Mouse (Mus musculus): ENCODE data around the gene Lrmda. TPM values are rescaled to one million over a fixed set of nuclear protein-coding genes. Genes with fewer than 3 reads are reported as not detected.

Lrmda gene
- polyA plus RNA-seq, 1 experiment from 2014 or later = 0.23 TPM

- no peak overlapping the region for H3K4me3 ChIP-seq
- H3K36me3 ChIP-seq = no peaks in the 10 kb centered on the region
- no peak overlapping the region for H3K27ac ChIP-seq
- no peaks in the 10 kb centered on the region for H3K4me1 ChIP-seq
- no peak overlapping the region for H3K9ac ChIP-seq
- no peaks in the 10 kb centered on the region for H3K27me3 ChIP-seq (replicated peaks)
- H3K9me3 ChIP-seq (replicated peaks) = no peaks in the 10 kb centered on the region
- WGBS (ENCODE audit: insufficient replicate concordance) = 71% methylated on average over 5 of the region's 5 CpGs
- ATAC-seq = no peak
- no peak overlapping the region for H3K4me2 ChIP-seq
Measured at GRCm38 (mm10) chr14:22847011-22847786, 827.7 kb downstream of the Lrmda start.

- H3K36me3 ChIP-seq = no peaks in the 10 kb centered on the region
- WGBS (ENCODE audit: insufficient replicate concordance) = 72% methylated on average over 2 of the region's 2 CpGs
- H3K9ac ChIP-seq = no peak overlapping the region
- no peak overlapping the region for H3K4me2 ChIP-seq
- no peaks in the 10 kb centered on the region for H3K4me1 ChIP-seq
- no peak overlapping the region for H3K4me3 ChIP-seq
- H3K9me3 ChIP-seq (replicated peaks) = no peaks in the 10 kb centered on the region
- no peak for ATAC-seq
- H3K27me3 ChIP-seq (replicated peaks) = no peaks in the 10 kb centered on the region
- H3K27ac ChIP-seq = no peak overlapping the region
Measured at GRCm38 (mm10) chr14:22849108-22849507, 829.6 kb downstream of the Lrmda start.

GRCm38 (mm10) chr14:22860631-22861030 is 841.1 kb downstream of the Lrmda start:
- H3K27me3 ChIP-seq (replicated peaks) = no peaks in the 10 kb centered on the region
- no peaks in the 10 kb centered on the region for H3K4me1 ChIP-seq
- H3K4me3 ChIP-seq = no peak overlapping the region
- no peak overlapping the region for H3K4me2 ChIP-seq
- H3K27ac ChIP-seq = no peak overlapping the region
- no peak for ATAC-seq
- 61% methylated on average over 4 of the region's 4 CpGs for WGBS (ENCODE audit: insufficient replicate concordance)
- no peak overlapping the region for H3K9ac ChIP-seq
- no peaks in the 10 kb centered on the region for H3K36me3 ChIP-seq
- H3K9me3 ChIP-seq (replicated peaks) = no peaks in the 10 kb centered on the region

- ATAC-seq = no peak
- Histone ChIP-seq H3K9me3 (replicated peaks) (no peaks in the 10 kb centered on the region), H3K27me3 (replicated peaks) (no peaks in the 10 kb centered on the region), H3K9ac (no peak overlapping the region), H3K27ac (no peak overlapping the region), H3K4me1 (no peaks in the 10 kb centered on the region), H3K36me3 (no peaks in the 10 kb centered on the region), H3K4me2 (no peak overlapping the region), H3K4me3 (no peak overlapping the region)
- 65% methylated on average over 7 of the region's 7 CpGs for WGBS (ENCODE audit: insufficient replicate concordance)
Measured at GRCm38 (mm10) chr14:22864132-22864531, 844.6 kb downstream of the Lrmda start.

DNA sequence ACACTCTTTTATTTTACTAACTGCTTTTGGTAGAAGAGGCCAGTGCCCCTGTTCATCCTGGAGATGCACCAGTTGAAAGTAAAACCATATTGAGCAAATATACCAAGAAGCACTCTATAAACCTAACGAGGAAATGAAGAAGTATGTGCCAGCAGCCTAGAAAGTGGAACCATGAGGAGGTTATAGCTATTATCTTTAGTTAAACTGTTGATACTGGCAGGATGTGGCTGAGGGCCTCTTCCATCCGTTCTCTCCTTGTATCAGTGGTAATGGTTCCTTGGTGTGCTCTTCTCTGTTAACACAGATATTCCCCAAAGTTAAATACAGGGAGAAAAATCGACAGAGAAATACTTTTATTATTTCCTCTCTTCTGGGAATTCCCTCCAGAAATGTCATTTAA is 855.1 kb downstream of the Lrmda start:
- Histone ChIP-seq H3K27ac (no peak overlapping the region), H3K9ac (no peak overlapping the region), H3K27me3 (replicated peaks) (no peaks in the 10 kb centered on the region), H3K9me3 (replicated peaks) (no peaks in the 10 kb centered on the region), H3K4me2 (no peak overlapping the region), H3K4me3 (no peak overlapping the region), H3K4me1 (no peaks in the 10 kb centered on the region), H3K36me3 (no peaks in the 10 kb centered on the region)
- no peak for ATAC-seq
- 21% methylated on average over 3 of the region's 3 CpGs for WGBS (ENCODE audit: insufficient replicate concordance)

DNA sequence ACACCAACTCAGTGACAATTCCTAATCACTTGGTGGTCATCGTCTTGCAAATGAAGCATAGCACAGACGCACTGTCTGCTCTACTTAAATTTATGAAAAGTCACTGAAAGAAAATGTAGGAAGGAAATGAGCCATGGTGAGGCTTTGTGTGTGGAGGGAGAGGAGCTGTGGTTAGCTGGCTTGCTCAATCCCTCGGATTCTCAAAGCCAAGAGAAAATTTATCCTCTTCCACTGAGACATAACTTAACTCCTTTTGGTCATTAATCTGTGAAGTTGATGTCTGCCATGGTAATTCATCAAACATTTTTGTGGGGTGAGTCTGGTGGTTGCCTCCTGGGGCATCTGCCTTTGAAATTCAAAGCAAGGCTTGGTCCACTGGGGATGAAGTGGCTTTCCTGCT is 867.7 kb downstream of the Lrmda start:
- Histone ChIP-seq H3K9me3 (replicated peaks) (no peaks in the 10 kb centered on the region), H3K27me3 (replicated peaks) (no peaks in the 10 kb centered on the region), H3K4me3 (no peak overlapping the region), H3K27ac (no peak overlapping the region), H3K4me2 (no peak overlapping the region), H3K36me3 (no peaks in the 10 kb centered on the region), H3K9ac (no peak overlapping the region), H3K4me1 (no peaks in the 10 kb centered on the region)
- ATAC-seq = no peak
- WGBS (ENCODE audit: insufficient replicate concordance) = 32% methylated on average over 3 of the region's 3 CpGs

- H3K9ac ChIP-seq = no peak overlapping the region
- H3K4me3 ChIP-seq = no peak overlapping the region
- H3K4me2 ChIP-seq = no peak overlapping the region
- H3K27me3 ChIP-seq (replicated peaks) = no peaks in the 10 kb centered on the region
- H3K4me1 ChIP-seq = no peaks in the 10 kb centered on the region
- 74% methylated on average over 1 of the region's 1 CpGs for WGBS (ENCODE audit: insufficient replicate concordance)
- H3K36me3 ChIP-seq = no peaks in the 10 kb centered on the region
- no peak overlapping the region for H3K27ac ChIP-seq
- no peaks in the 10 kb centered on the region for H3K9me3 ChIP-seq (replicated peaks)
- ATAC-seq = no peak
Measured at GRCm38 (mm10) chr14:22899312-22899711, 879.8 kb downstream of the Lrmda start.

GRCm38 (mm10) chr14:22902116-22902515 is 882.6 kb downstream of the Lrmda start:
- ATAC-seq = no peak
- Histone ChIP-seq H3K27me3 (replicated peaks) (no peaks in the 10 kb centered on the region), H3K36me3 (no peaks in the 10 kb centered on the region), H3K4me1 (no peaks in the 10 kb centered on the region), H3K9ac (no peak overlapping the region), H3K9me3 (replicated peaks) (no peaks in the 10 kb centered on the region), H3K27ac (no peak overlapping the region), H3K4me2 (no peak overlapping the region), H3K4me3 (no peak overlapping the region)
- 53% methylated on average over 1 of the region's 1 CpGs for WGBS (ENCODE audit: insufficient replicate concordance)

DNA sequence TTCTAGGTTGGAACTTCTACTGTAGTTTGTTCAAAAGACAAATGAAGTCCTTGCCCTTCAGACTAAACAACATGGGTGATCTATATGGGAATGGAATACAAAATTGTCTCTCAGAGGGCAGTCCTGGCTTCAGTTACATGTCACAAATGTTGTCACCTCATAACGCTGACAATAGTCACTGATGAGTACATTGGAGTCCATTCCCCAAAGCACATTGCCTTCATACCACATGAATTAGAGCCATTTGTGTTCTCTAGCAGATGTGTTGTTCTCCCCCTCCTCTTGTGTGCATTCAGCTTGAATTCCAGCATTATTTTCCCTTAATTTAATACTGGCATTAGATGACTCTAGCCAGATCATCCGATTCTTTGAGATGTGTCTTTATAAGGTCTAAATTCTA is 883.4 kb downstream of the Lrmda start:
- Histone ChIP-seq H3K27me3 (replicated peaks) (no peaks in the 10 kb centered on the region), H3K9me3 (replicated peaks) (no peaks in the 10 kb centered on the region), H3K4me3 (no peak overlapping the region), H3K36me3 (no peaks in the 10 kb centered on the region), H3K4me2 (no peak overlapping the region), H3K4me1 (no peaks in the 10 kb centered on the region), H3K9ac (no peak overlapping the region), H3K27ac (no peak overlapping the region)
- WGBS (ENCODE audit: insufficient replicate concordance) = 73% methylated on average over 2 of the region's 2 CpGs
- no peak for ATAC-seq

DNA sequence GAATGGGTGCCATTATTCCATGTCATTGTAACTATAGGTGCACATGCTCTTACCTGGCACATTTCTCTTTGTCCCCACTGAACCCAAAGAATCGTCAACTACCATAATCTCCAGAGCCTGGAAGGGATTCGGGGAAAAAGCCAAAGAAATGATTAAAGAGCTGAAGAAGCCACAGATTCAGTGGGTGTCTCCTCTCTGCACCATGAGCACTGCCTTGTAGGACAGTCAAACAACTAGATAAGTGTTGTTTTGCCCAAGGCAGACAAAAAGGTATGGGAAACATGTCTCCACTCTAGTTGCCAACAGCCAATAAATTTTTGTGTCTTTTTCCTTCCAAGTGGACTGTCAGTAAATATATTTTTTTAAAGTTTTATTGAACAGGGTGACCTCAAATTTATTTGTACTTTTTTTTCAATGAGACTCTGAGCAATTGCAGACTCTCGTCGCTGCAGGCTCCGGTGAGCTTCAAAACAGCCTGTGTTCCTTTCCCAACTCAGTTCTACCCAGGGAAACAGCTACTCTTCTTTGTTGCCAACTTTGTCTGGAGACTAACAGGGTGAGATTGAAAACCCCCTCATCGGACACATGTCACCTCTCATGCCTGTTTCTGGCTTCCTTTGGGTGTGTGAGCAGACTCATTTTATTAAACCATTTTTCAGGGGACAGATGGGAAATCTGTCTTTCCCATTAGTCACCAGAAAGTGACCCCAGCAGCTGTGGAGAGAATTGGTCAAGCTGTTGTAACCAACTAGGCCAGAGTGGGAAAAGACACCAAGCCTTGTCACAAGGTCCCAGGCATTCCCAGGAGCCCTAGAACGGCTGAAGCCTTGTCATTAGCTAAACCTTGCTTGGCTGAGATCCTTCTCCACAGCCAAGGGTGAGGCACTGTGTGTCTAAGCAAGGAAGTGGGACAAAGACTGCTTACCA is 886.5 kb downstream of the Lrmda start:
- H3K4me1 ChIP-seq = no peaks in the 10 kb centered on the region
- ATAC-seq = no peak
- 63% methylated on average over 7 of the region's 7 CpGs for whole genome bisulfite sequencing (ENCODE audit: insufficient replicate concordance)

DNA sequence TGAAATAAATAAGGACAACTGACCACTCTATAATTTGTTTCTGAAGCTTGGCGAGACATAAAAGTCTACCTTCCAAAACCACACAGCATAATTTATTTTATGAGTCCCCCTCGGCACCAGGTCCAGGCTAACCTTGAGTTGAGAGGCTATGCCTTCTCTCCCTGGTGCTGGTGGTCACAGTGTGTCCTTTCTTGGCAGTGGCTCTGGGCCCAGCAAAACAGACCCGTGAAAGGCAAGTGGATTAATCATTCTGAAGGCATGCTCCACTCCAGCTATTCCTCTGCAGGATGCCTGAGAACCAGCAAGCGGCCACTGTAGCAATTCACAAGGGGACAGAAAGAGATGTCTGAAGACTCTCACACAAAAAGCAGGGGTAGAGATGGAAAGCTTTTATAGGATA is 887.2 kb downstream of the Lrmda start:
- no peaks in the 10 kb centered on the region for H3K27me3 ChIP-seq (replicated peaks)
- H3K4me1 ChIP-seq = no peaks in the 10 kb centered on the region
- H3K9me3 ChIP-seq (replicated peaks) = no peaks in the 10 kb centered on the region
- no peak overlapping the region for H3K4me2 ChIP-seq
- H3K9ac ChIP-seq = no peak overlapping the region
- ATAC-seq = no peak
- no peak overlapping the region for H3K4me3 ChIP-seq
- H3K36me3 ChIP-seq = no peaks in the 10 kb centered on the region
- H3K27ac ChIP-seq = no peak overlapping the region
- 52% methylated on average over 4 of the region's 4 CpGs for WGBS (ENCODE audit: insufficient replicate concordance)

More for the DNA sequence above, 886.5 kb downstream of the Lrmda start:
- H3K9ac ChIP-seq = no peak overlapping the region
- no peak overlapping the region for H3K27ac ChIP-seq
- H3K4me2 ChIP-seq = no peak overlapping the region
- H3K36me3 ChIP-seq = no peaks in the 10 kb centered on the region
- no peak overlapping the region for H3K4me3 ChIP-seq
- H3K27me3 ChIP-seq (replicated peaks) = no peaks in the 10 kb centered on the region
- H3K9me3 ChIP-seq (replicated peaks) = no peaks in the 10 kb centered on the region

DNA sequence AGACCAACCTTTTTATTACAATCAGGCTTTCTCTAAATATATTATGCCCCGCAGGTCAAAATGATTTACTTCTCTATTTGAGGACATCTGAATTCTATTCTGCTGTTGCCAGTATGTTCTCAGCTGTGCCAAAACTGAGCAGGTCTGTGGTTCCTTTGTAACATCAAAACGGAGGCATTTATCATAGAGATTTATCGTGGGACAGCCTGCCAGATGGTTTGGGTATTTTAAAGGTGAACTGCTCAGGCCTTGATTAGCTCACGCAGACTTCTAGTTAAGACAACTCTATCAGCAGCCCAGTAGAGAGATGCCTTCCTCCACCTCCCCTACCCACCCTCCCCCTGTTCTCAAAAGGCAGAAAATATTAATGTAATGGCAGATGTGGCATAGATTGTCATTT is 887.7 kb downstream of the Lrmda start:
- no peaks in the 10 kb centered on the region for H3K9me3 ChIP-seq (replicated peaks)
- no peaks in the 10 kb centered on the region for H3K4me1 ChIP-seq
- no peak overlapping the region for H3K9ac ChIP-seq
- no peaks in the 10 kb centered on the region for H3K27me3 ChIP-seq (replicated peaks)
- no peak overlapping the region for H3K4me2 ChIP-seq
- no peak for ATAC-seq
- no peak overlapping the region for H3K27ac ChIP-seq
- no peaks in the 10 kb centered on the region for H3K36me3 ChIP-seq
- WGBS (ENCODE audit: insufficient replicate concordance) = 58% methylated on average over 4 of the region's 4 CpGs
- no peak overlapping the region for H3K4me3 ChIP-seq
